16 mouse cellular contexts compared by ENCODE assay signal in genomic region chr14:73119459-73119858, GRCm38 (mm10). TPM values are rescaled to one million over a fixed set of nuclear protein-coding genes. Genes with fewer than 3 reads are reported as not detected.
A peak's percentile ranks its signal among the peaks of the same experiment; 100 is the strongest.
DNase-seq lines count a peak whose midpoint lies in the region; ATAC-seq and TF ChIP-seq lines count a peak whose summit lies in the region.
"Had no signal": no experiment of that assay in that cellular context is flagged by ENCODE, and none has a peak within 500 bp of the region (broad histone marks: within the 10 kb centered on the region; RNA-seq: fewer than 3 reads in every experiment).

No protein-coding gene starts in this region.

- H3K4me2 ChIP-seq in heart, embryonic 11.5 days: no peak overlapping the region
- H3K4me2 ChIP-seq in kidney, embryonic 14.5 days (replicated peaks; ENCODE audit: low read depth, low read length): no peak overlapping the region
- H3K4me2 ChIP-seq in hindbrain, postnatal 0 days (ENCODE audit: low read depth, low read length): no peak overlapping the region
- H3K4me2 ChIP-seq: hindbrain, embryonic 15.5 days; limb, embryonic 15.5 days; midbrain, embryonic 13.5 days had no signal

- H3K27ac ChIP-seq in heart, embryonic 10.5 days: no peak overlapping the region
- H3K27ac ChIP-seq in heart, embryonic 11.5 days (ENCODE audit: low read depth, low read length): no peak overlapping the region
- H3K27ac ChIP-seq in macrophage: peak overlapping the region; percentile 33
- no peak overlapping the region for H3K27ac ChIP-seq in kidney, embryonic 14.5 days (ENCODE audit: low read depth, low read length)
- no peak overlapping the region for H3K27ac ChIP-seq in hindbrain, postnatal 0 days
- H3K27ac ChIP-seq: hindbrain, embryonic 15.5 days; left cerebral cortex, adult 2 months; limb, embryonic 15.5 days; midbrain, embryonic 13.5 days had no signal

- H3K9me3 ChIP-seq in heart, embryonic 10.5 days: no peaks in the 10 kb centered on the region
- no peaks in the 10 kb centered on the region for H3K9me3 ChIP-seq in heart, embryonic 11.5 days (replicated peaks; ENCODE audit: control insufficient read depth, low read length)
- no peaks in the 10 kb centered on the region for H3K9me3 ChIP-seq in kidney, embryonic 14.5 days (ENCODE audit: control insufficient read depth, low read length)
- H3K9me3 ChIP-seq in hindbrain, postnatal 0 days (ENCODE audit: low read length): no peaks in the 10 kb centered on the region
- H3K9me3 ChIP-seq: hindbrain, embryonic 15.5 days; limb, embryonic 15.5 days; midbrain, embryonic 13.5 days had no signal

- H3K4me1 ChIP-seq in heart, embryonic 10.5 days: peaks cover 14% of the 10 kb centered on the region
- peaks cover 8% of the 10 kb centered on the region for H3K4me1 ChIP-seq in heart, embryonic 11.5 days (ENCODE audit: control insufficient read depth, insufficient read depth, low read length)
- H3K4me1 ChIP-seq in kidney, embryonic 14.5 days (ENCODE audit: control insufficient read depth, insufficient read depth, low read length): no peaks in the 10 kb centered on the region
- no peaks in the 10 kb centered on the region for H3K4me1 ChIP-seq in hindbrain, postnatal 0 days (ENCODE audit: insufficient read depth, low read length)
- H3K4me1 ChIP-seq: hindbrain, embryonic 15.5 days had no signal

- H3K79me2 ChIP-seq in macrophage (ENCODE audit: inconsistent target): no peaks in the 10 kb centered on the region

- no peaks in the 10 kb centered on the region for H3K27me3 ChIP-seq in heart, embryonic 10.5 days (ENCODE audit: insufficient read depth, poor library complexity, severe bottlenecking)
- H3K27me3 ChIP-seq in heart, embryonic 11.5 days (ENCODE audit: control insufficient read depth, insufficient read depth, low read length): no peaks in the 10 kb centered on the region
- H3K27me3 ChIP-seq in kidney, embryonic 14.5 days (ENCODE audit: control insufficient read depth, insufficient read depth, low read length): no peaks in the 10 kb centered on the region
- no peaks in the 10 kb centered on the region for H3K27me3 ChIP-seq in hindbrain, postnatal 0 days (ENCODE audit: insufficient read depth, low read length)
- H3K27me3 ChIP-seq: hindbrain, embryonic 15.5 days; limb, embryonic 15.5 days; midbrain, embryonic 13.5 days had no signal

- H3K4me3 ChIP-seq in heart, embryonic 10.5 days: no peak overlapping the region
- no peak overlapping the region for H3K4me3 ChIP-seq in heart, embryonic 11.5 days (ENCODE audit: low read depth, low read length)
- no peak overlapping the region for H3K4me3 ChIP-seq in macrophage (ENCODE audit: inconsistent target)
- no peak overlapping the region for H3K4me3 ChIP-seq in kidney, embryonic 14.5 days (ENCODE audit: low read length)
- H3K4me3 ChIP-seq in hindbrain, postnatal 0 days (ENCODE audit: low read length): no peak overlapping the region
- H3K4me3 ChIP-seq: erythroblast, embryonic 14.5 days; hindbrain, embryonic 15.5 days; left cerebral cortex, adult 2 months; limb, embryonic 15.5 days; midbrain, embryonic 13.5 days had no signal

- WGBS in heart, embryonic 10.5 days: 42% methylated on average over 6 of the region's 6 CpGs
- 44% methylated on average over 6 of the region's 6 CpGs for WGBS in heart, embryonic 11.5 days (ENCODE audit: insufficient replicate concordance)
- 74% methylated on average over 6 of the region's 6 CpGs for WGBS in macrophage (ENCODE audit: missing documents)
- 44% methylated on average over 6 of the region's 6 CpGs for WGBS in kidney, embryonic 14.5 days
- WGBS in hindbrain, postnatal 0 days: 52% methylated on average over 6 of the region's 6 CpGs

- DNase-seq in heart, embryonic 10.5 days (ENCODE audit: low spot score): peak; percentile 55
- DNase-seq in spleen, postnatal 36 days (ENCODE audit: low spot score in 2 of 2): peak; percentile 47 to 58
- no peak for DNase-seq in spleen, postnatal 14 days (ENCODE audit: low spot score in 2 of 2)
- no peak for DNase-seq in hindbrain, postnatal 0 days (ENCODE audit: low spot score)
- DNase-seq: cerebellum, adult 18-20 months; gastrocnemius, postnatal 10 days; kidney, adult 9 months; right cerebral cortex, postnatal 14 days had no signal

- H3K36me3 ChIP-seq in heart, embryonic 10.5 days: no peaks in the 10 kb centered on the region
- H3K36me3 ChIP-seq in heart, embryonic 11.5 days (ENCODE audit: control insufficient read depth, insufficient read depth, low read length): no peaks in the 10 kb centered on the region
- H3K36me3 ChIP-seq in macrophage (ENCODE audit: inconsistent target): no peaks in the 10 kb centered on the region
- H3K36me3 ChIP-seq in kidney, embryonic 14.5 days (ENCODE audit: control insufficient read depth, insufficient read depth, low read length): no peaks in the 10 kb centered on the region
- H3K36me3 ChIP-seq in hindbrain, postnatal 0 days (ENCODE audit: insufficient read depth, low read length): no peaks in the 10 kb centered on the region
- H3K36me3 ChIP-seq: hindbrain, embryonic 15.5 days; limb, embryonic 15.5 days; midbrain, embryonic 13.5 days had no signal

- no peak for TF ChIP-seq CTCF in hindbrain, postnatal 0 days (IDR thresholded peaks at IDR 0.05; ENCODE audit: low read depth)

- no peak overlapping the region for H3K9ac ChIP-seq in heart, embryonic 11.5 days (ENCODE audit: low read depth, low read length)
- no peak overlapping the region for H3K9ac ChIP-seq in kidney, embryonic 14.5 days (ENCODE audit: low read depth, low read length)
- no peak overlapping the region for H3K9ac ChIP-seq in hindbrain, postnatal 0 days (replicated peaks; ENCODE audit: low read length)
- H3K9ac ChIP-seq: hindbrain, embryonic 15.5 days; limb, embryonic 15.5 days; midbrain, embryonic 13.5 days had no signal

- ATAC-seq in heart, embryonic 11.5 days (replicated peaks; ENCODE audit: insufficient number of reproducible peaks, low FRiP score, low TSS enrichment): no peak
- no peak for ATAC-seq in kidney, embryonic 14.5 days (ENCODE audit: low FRiP score, low TSS enrichment)
- no peak for ATAC-seq in hindbrain, postnatal 0 days
- ATAC-seq: midbrain, embryonic 13.5 days had no signal

RNA-seq across cellular contexts. Expression of gene Rcbtb2, which starts 3.4 kb away (rescaled TPM):
- polyA plus RNA-seq in heart, embryonic 10.5 days (2016; fragmentation: Nextera tagmentation; extraction: Ambion mirVana): 81.2 and 99.9 TPM in 2 replicates
- 71.4 and 74.7 TPM in 2 replicates for polyA plus RNA-seq in heart, embryonic 11.5 days (2014; fragmentation: Nextera tagmentation; extraction: Ambion mirVana)
- total RNA-seq in macrophage (2018; cell fraction: chromatin; rRNA removed): 100 to 1,000 TPM in 9 of 26 experiments, 10 to 100 TPM in 17; 10.1 to 399 (median 78.4) TPM
- 100 to 1,000 TPM in 13 of 26 experiments, 10 to 100 TPM in 13; 30.9 to 230 (median 97.0) TPM for total RNA-seq in macrophage (2018; cell fraction: cytosol; rRNA removed)
- total RNA-seq in macrophage (2018; cell fraction: nucleus; rRNA removed): 100 to 1,000 TPM in 8 of 26 experiments, 10 to 100 TPM in 18; 16.4 to 314 (median 54.6) TPM
- 214 to 549 TPM (median 282 TPM) in 3 replicates for polyA plus RNA-seq in macrophage (2018)
- polyA plus RNA-seq in kidney, embryonic 14.5 days (2014; fragmentation: Nextera tagmentation; extraction: Ambion mirVana): 116 and 136 TPM in 2 replicates
- 40.2 and 64.9 TPM in 2 replicates for total RNA-seq in hindbrain, postnatal 0 days (2014; rRNA removed)
- polyA plus RNA-seq in hindbrain, postnatal 0 days (2015; fragmentation: Nextera tagmentation; extraction: Ambion mirVana): 58.3 and 64.1 TPM in 2 replicates

Comparison
In these comparisons a context has a peak if more than half of its experiments do, and no peak if none do; other contexts are left out.
1. DNase-seq: peak in heart, embryonic 10.5 days (single experiment) and spleen, postnatal 36 days (2 of 2); none in spleen, postnatal 14 days (0 of 2) and hindbrain, postnatal 0 days (single experiment).